Mouse (Mus musculus): ENCODE results near the gene Usp16. TPM values are rescaled to one million over a fixed set of nuclear protein-coding genes. Genes with fewer than 3 reads are reported as not detected.
A peak's percentile ranks its signal among the peaks of the same experiment; 100 is the strongest.

The Usp16 gene
- polyA plus RNA-seq, 1 experiment from 2014 or later, result 46.9 TPM

- ATAC-seq (replicated peaks; ENCODE audit: low FRiP score, low TSS enrichment, low read depth) (no peak), DNase-seq (ENCODE audit: low spot score) (no peak)
- H3K9ac ChIP-seq (ENCODE audit: low read length), result no peak overlapping the region
- WGBS, result 94% methylated on average over 21 of the region's 21 CpGs
- H3K27me3 ChIP-seq (replicated peaks; ENCODE audit: control insufficient read depth, insufficient read depth, low read length), result no peaks in the 10 kb centered on the region
- H3K9me3 ChIP-seq (ENCODE audit: control insufficient read depth, low read length), result no peaks in the 10 kb centered on the region
- H3K4me3 ChIP-seq (ENCODE audit: low read depth, low read length), result no peak overlapping the region
- H3K36me3 ChIP-seq (ENCODE audit: control insufficient read depth, insufficient read depth, low read length), result 0 out of 2 replicates have a peak, but pooled peaks cover 5% of the 10 kb centered on the region
- H3K27ac ChIP-seq (ENCODE audit: low read depth), result no peak overlapping the region
- H3K4me1 ChIP-seq (replicated peaks; ENCODE audit: control insufficient read depth, insufficient read depth, low read length), result peaks cover 10% of the 10 kb centered on the region
- no peak overlapping the region for H3K4me2 ChIP-seq (ENCODE audit: low read length)
Measured at GRCm38 (mm10) chr16:87437096-87437495, 17.4 kb upstream of the Usp16 start.

- Histone ChIP-seq H3K27ac (ENCODE audit: low read depth) (no peak overlapping the region), H3K27me3 (replicated peaks; ENCODE audit: control insufficient read depth, insufficient read depth, low read length) (no peaks in the 10 kb centered on the region), H3K4me2 (ENCODE audit: low read length) (no peak overlapping the region), H3K9me3 (ENCODE audit: control insufficient read depth, low read length) (no peaks in the 10 kb centered on the region), H3K4me3 (ENCODE audit: low read depth, low read length) (no peak overlapping the region), H3K4me1 (replicated peaks; ENCODE audit: control insufficient read depth, insufficient read depth, low read length) (peaks cover 10% of the 10 kb centered on the region), H3K36me3 (ENCODE audit: control insufficient read depth, insufficient read depth, low read length) (0 out of 2 replicates have a peak, but pooled peaks cover 5% of the 10 kb centered on the region), H3K9ac (ENCODE audit: low read length) (no peak overlapping the region)
- ATAC-seq (replicated peaks; ENCODE audit: low FRiP score, low TSS enrichment, low read depth) (no peak), DNase-seq (ENCODE audit: low spot score) (no peak)
- WGBS, result 92% methylated on average over 8 of the region's 8 CpGs
Measured at GRCm38 (mm10) chr16:87438697-87439096, 15.8 kb upstream of the Usp16 start.

DNA sequence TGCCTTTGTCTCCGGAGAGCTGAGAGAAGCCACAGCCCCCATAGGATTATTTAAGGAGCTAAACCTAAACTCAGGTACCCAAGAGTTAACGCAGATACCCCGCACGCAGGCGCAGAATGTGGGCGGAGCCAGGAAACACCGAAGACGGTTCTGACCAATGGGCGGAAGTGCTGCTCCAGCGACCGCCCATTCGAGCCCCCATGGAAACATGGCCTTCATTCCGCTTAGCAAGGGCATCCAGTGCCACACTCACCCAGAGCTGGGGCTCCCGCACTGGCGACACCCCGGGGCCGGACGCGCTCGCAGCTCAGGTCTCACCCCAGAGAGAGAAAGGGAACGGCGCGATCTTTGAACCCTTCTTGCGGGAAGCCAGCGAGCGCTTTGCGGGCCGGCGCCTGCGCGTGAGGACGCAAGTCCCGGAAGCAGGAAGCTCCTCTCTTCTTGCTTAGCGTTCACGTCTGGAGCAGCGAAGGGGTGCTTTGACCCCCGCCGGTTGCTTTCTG is 14.3 kb upstream of the Usp16 start, which contains the start of gene Rwdd2b:
Gene Rwdd2b (minus strand): TSS at position 390 of the 503 bp plus-strand sequence.
- H3K27me3 ChIP-seq (replicated peaks; ENCODE audit: control insufficient read depth, insufficient read depth, low read length), result no peaks in the 10 kb centered on the region
- H3K27ac ChIP-seq (ENCODE audit: low read depth), result peak within 1 kb of the TSS; percentile 82
- H3K9me3 ChIP-seq (ENCODE audit: control insufficient read depth, low read length), result no peaks in the 10 kb centered on the region
- 0 out of 2 replicates have a peak, but pooled peaks cover 5% of the 10 kb centered on the region for H3K36me3 ChIP-seq (ENCODE audit: control insufficient read depth, insufficient read depth, low read length)
- under 1% methylated on average over 38 of the region's 38 CpGs for WGBS
- ATAC-seq (replicated peaks; ENCODE audit: low FRiP score, low TSS enrichment, low read depth), result peak; percentile 91
- H3K4me1 ChIP-seq (replicated peaks; ENCODE audit: control insufficient read depth, insufficient read depth, low read length), result peaks cover 10% of the 10 kb centered on the region
- peak within 1 kb of the TSS; percentile 92 for H3K4me3 ChIP-seq (ENCODE audit: low read depth, low read length)
- peak within 1 kb of the TSS; percentile 89 for H3K4me2 ChIP-seq (ENCODE audit: low read length)
- DNase-seq (ENCODE audit: low spot score), result peak; percentile 97
- H3K9ac ChIP-seq (ENCODE audit: low read length), result peak within 1 kb of the TSS; percentile 82

- DNase-seq (ENCODE audit: low spot score) (no peak), ATAC-seq (replicated peaks; ENCODE audit: low FRiP score, low TSS enrichment, low read depth) (no peak)
- H3K9me3 ChIP-seq (ENCODE audit: control insufficient read depth, low read length), result no peaks in the 10 kb centered on the region
- peak overlapping the region; percentile 92 for H3K4me3 ChIP-seq (ENCODE audit: low read depth, low read length)
- H3K36me3 ChIP-seq (ENCODE audit: control insufficient read depth, insufficient read depth, low read length), result 0 out of 2 replicates have a peak, but pooled peaks cover 5% of the 10 kb centered on the region
- peak overlapping the region; percentile 82 for H3K9ac ChIP-seq (ENCODE audit: low read length)
- WGBS, result 21% methylated on average over 9 of the region's 9 CpGs
- H3K27ac ChIP-seq (ENCODE audit: low read depth), result no peak overlapping the region; the same call in 1 of the 2 replicates
- no peaks in the 10 kb centered on the region for H3K27me3 ChIP-seq (replicated peaks; ENCODE audit: control insufficient read depth, insufficient read depth, low read length)
- peaks cover 10% of the 10 kb centered on the region for H3K4me1 ChIP-seq (replicated peaks; ENCODE audit: control insufficient read depth, insufficient read depth, low read length)
- H3K4me2 ChIP-seq (ENCODE audit: low read length), result peak overlapping the region; percentile 89
Measured at GRCm38 (mm10) chr16:87441089-87441488, 13.4 kb upstream of the Usp16 start.

DNA sequence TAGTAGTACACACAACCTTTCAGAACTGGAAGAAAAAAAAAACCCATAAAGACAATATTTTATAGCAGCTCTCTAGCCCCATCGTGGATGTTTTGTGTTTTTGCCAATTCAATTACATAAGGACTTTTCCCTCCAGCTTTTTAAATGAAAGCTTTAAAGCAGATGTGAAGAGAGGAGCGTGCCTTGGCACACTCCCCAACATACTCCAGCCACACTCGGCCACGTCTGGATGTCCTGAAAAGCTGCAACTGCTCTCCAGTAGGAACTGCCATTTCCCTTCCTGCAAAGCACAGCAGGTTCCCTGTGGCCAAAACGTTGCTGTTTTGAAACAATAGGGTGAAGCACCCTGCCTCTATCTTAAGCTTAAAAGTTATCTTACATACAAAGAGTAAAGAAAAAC is 12.2 kb upstream of the Usp16 start:
- H3K9me3 ChIP-seq (ENCODE audit: control insufficient read depth, low read length), result no peaks in the 10 kb centered on the region
- ATAC-seq (replicated peaks; ENCODE audit: low FRiP score, low TSS enrichment, low read depth) (no peak), DNase-seq (ENCODE audit: low spot score) (no peak)
- H3K27me3 ChIP-seq (replicated peaks; ENCODE audit: control insufficient read depth, insufficient read depth, low read length), result no peaks in the 10 kb centered on the region
- H3K27ac ChIP-seq (ENCODE audit: low read depth), result no peak overlapping the region
- no peaks in the 10 kb centered on the region for H3K36me3 ChIP-seq (ENCODE audit: control insufficient read depth, insufficient read depth, low read length)
- H3K4me2 ChIP-seq (ENCODE audit: low read length), result no peak overlapping the region
- no peak overlapping the region for H3K9ac ChIP-seq (ENCODE audit: low read length)
- peaks cover 10% of the 10 kb centered on the region for H3K4me1 ChIP-seq (replicated peaks; ENCODE audit: control insufficient read depth, insufficient read depth, low read length)
- 47% methylated on average over 5 of the region's 5 CpGs for WGBS
- no peak overlapping the region for H3K4me3 ChIP-seq (ENCODE audit: low read depth, low read length)

- Histone ChIP-seq H3K36me3 (ENCODE audit: control insufficient read depth, insufficient read depth, low read length) (no peaks in the 10 kb centered on the region), H3K27ac (ENCODE audit: low read depth) (no peak overlapping the region), H3K9ac (ENCODE audit: low read length) (no peak overlapping the region), H3K9me3 (ENCODE audit: control insufficient read depth, low read length) (no peaks in the 10 kb centered on the region), H3K4me3 (ENCODE audit: low read depth, low read length) (no peak overlapping the region), H3K4me2 (ENCODE audit: low read length) (no peak overlapping the region), H3K4me1 (replicated peaks; ENCODE audit: control insufficient read depth, insufficient read depth, low read length) (peaks cover 10% of the 10 kb centered on the region), H3K27me3 (replicated peaks; ENCODE audit: control insufficient read depth, insufficient read depth, low read length) (no peaks in the 10 kb centered on the region)
- DNase-seq (ENCODE audit: low spot score) (no peak), ATAC-seq (replicated peaks; ENCODE audit: low FRiP score, low TSS enrichment, low read depth) (peak; percentile 50)
Measured at GRCm38 (mm10) chr16:87443245-87443644, 11.3 kb upstream of the Usp16 start.

GRCm38 (mm10) chr16:87444071-87444470 is 10.4 kb upstream of the Usp16 start:
- no peak for ATAC-seq (replicated peaks; ENCODE audit: low FRiP score, low TSS enrichment, low read depth)
- Histone ChIP-seq H3K4me2 (ENCODE audit: low read length) (no peak overlapping the region), H3K9ac (ENCODE audit: low read length) (no peak overlapping the region)

GRCm38 (mm10) chr16:87445110-87445509 is 9.4 kb upstream of the Usp16 start:
- Histone ChIP-seq H3K4me3 (ENCODE audit: low read depth, low read length) (no peak overlapping the region), H3K9ac (ENCODE audit: low read length) (no peak overlapping the region), H3K4me1 (replicated peaks; ENCODE audit: control insufficient read depth, insufficient read depth, low read length) (peaks cover 7% of the 10 kb centered on the region; the same call in 1 of the 2 replicates), H3K36me3 (ENCODE audit: control insufficient read depth, insufficient read depth, low read length) (no peaks in the 10 kb centered on the region), H3K4me2 (ENCODE audit: low read length) (no peak overlapping the region), H3K27ac (ENCODE audit: low read depth) (no peak overlapping the region), H3K9me3 (ENCODE audit: control insufficient read depth, low read length) (no peaks in the 10 kb centered on the region), H3K27me3 (replicated peaks; ENCODE audit: control insufficient read depth, insufficient read depth, low read length) (no peaks in the 10 kb centered on the region)
- ATAC-seq (replicated peaks; ENCODE audit: low FRiP score, low TSS enrichment, low read depth) (no peak), DNase-seq (ENCODE audit: low spot score) (no peak)

More at GRCm38 (mm10) chr16:87444071-87444470, 10.4 kb upstream of the Usp16 start:
- H3K4me3 ChIP-seq (ENCODE audit: low read depth, low read length), result no peak overlapping the region
- 38% methylated on average over 1 of the region's 1 CpGs for WGBS
- no peaks in the 10 kb centered on the region for H3K9me3 ChIP-seq (ENCODE audit: control insufficient read depth, low read length)
- no peaks in the 10 kb centered on the region for H3K36me3 ChIP-seq (ENCODE audit: control insufficient read depth, insufficient read depth, low read length)
- no peaks in the 10 kb centered on the region for H3K27me3 ChIP-seq (replicated peaks; ENCODE audit: control insufficient read depth, insufficient read depth, low read length)
- DNase-seq (ENCODE audit: low spot score), result no peak
- H3K27ac ChIP-seq (ENCODE audit: low read depth), result no peak overlapping the region
- H3K4me1 ChIP-seq (replicated peaks; ENCODE audit: control insufficient read depth, insufficient read depth, low read length), result peaks cover 10% of the 10 kb centered on the region

DNA sequence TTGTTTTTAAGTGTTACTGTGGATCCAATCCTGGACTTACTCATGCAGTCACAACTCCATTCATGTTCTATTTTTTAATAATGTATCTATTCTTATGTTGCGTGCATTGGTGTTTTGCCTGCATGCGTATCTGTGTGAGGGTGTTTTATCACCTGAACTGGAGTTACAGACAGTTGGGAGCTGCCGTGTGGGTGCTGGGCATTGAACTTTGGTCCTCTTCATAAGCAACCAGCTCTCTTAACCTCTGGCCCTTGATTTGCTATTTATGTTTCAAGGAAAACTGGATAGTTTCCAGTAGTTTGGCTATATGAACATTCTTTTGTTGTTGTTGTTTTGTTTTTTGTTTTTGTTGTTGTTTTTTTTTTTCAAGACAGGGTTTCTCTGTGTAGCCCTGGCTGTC is 9.0 kb upstream of the Usp16 start:
- DNase-seq (ENCODE audit: low spot score), result no peak
- Histone ChIP-seq H3K4me3 (ENCODE audit: low read depth, low read length) (no peak overlapping the region), H3K36me3 (ENCODE audit: control insufficient read depth, insufficient read depth, low read length) (no peaks in the 10 kb centered on the region), H3K9ac (ENCODE audit: low read length) (no peak overlapping the region), H3K4me1 (replicated peaks; ENCODE audit: control insufficient read depth, insufficient read depth, low read length) (peaks cover 7% of the 10 kb centered on the region; the same call in 1 of the 2 replicates), H3K27me3 (replicated peaks; ENCODE audit: control insufficient read depth, insufficient read depth, low read length) (no peaks in the 10 kb centered on the region), H3K9me3 (ENCODE audit: control insufficient read depth, low read length) (no peaks in the 10 kb centered on the region), H3K27ac (ENCODE audit: low read depth) (no peak overlapping the region), H3K4me2 (ENCODE audit: low read length) (no peak overlapping the region)
- WGBS, result 93% methylated on average over 3 of the region's 3 CpGs
- ATAC-seq (replicated peaks; ENCODE audit: low FRiP score, low TSS enrichment, low read depth), result no peak
